Mouse (Mus musculus) ES-Bruce4 (cell line): Measurements from ENCODE around the gene Arih2.

Source experiments
- CTCF ChIP-seq: IDR thresholded peaks from one replicate; pipeline ENCODE4 v1.8.1; 2011; ENCODE audit warnings: low read depth, low read length
- POLR2A ChIP-seq: IDR thresholded peaks from one replicate; pipeline ENCODE4 v1.8.1; 2011; ENCODE audit warnings: low read length; ENCODE audit not compliant: insufficient read depth

DNA sequence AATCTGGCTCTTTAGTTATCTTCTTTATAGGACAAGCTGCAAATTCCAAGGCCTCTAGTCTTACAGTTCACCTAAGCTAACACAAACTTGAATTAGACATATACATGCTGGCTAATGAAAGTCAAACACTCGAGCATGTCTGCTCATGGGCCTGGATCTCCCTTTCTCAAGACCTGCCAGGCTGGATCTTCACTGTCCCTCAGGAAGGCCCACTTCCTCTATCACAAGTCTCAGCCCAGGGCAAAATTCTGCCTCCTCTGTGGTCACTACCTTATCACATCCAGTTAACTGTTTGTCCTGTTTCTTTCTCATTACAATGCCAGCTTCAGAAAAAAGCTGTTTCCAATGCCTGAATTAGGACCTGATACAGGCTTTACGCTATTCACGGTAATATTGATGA is 54.8 kb downstream of the Arih2 start:
- no peak for TF ChIP-seq CTCF
- no peak for TF ChIP-seq POLR2A
